Mouse (Mus musculus) heart, embryonic 14.5 days (tissue): ENCODE results near the gene Nipal1. TPM values are rescaled to one million over a fixed set of nuclear protein-coding genes. Genes with fewer than 3 reads are reported as not detected.

Source experiments
- ATAC-seq: fragments of 200-750 bp; cut with Nextera tagmentation; 2 replicates; pipeline ENCODE4 v1.8.0; 2017; ENCODE audit warnings: low read depth, moderate TSS enrichment; ENCODE audit not compliant: insufficient number of reproducible peaks, insufficient read depth, low FRiP score
- H3K27ac ChIP-seq, 2 experiments: fragments of 200-500 bp in 1 of 2; fragments of 300-500 bp in 1 of 2; sonication (generic) in 1 of 2; replicated peaks in 1 of 2; 2 replicates each; pipeline ENCODE4 v1.5.1; 2012 to 2014; ENCODE audit warnings: low read depth in 2 of 2, low read length in 2 of 2, control low read depth in 1 of 2, mild to moderate bottlenecking in 1 of 2, mixed read lengths in 1 of 2; ENCODE audit not compliant: control insufficient read depth in 1 of 2, insufficient read depth in 1 of 2
- H3K27me3 ChIP-seq: fragments of 300-500 bp; sonication (generic); 2 replicates; pipeline ENCODE4 v1.6.1; 2014; ENCODE audit warnings: mild to moderate bottlenecking, low read length, control low read depth; ENCODE audit not compliant: control insufficient read depth, insufficient read depth
- H3K36me3 ChIP-seq: fragments of 300-500 bp; sonication (generic); 2 replicates; pipeline ENCODE4 v1.6.1; 2014; ENCODE audit warnings: mild to moderate bottlenecking, control low read depth, low read length, mixed read lengths; ENCODE audit not compliant: control insufficient read depth, insufficient read depth
- H3K4me1 ChIP-seq, 2 experiments: fragments of 200-500 bp in 1 of 2; fragments of 300-500 bp in 1 of 2; sonication (generic) in 1 of 2; 2 replicates each; pipeline ENCODE4 v1.6.1; 2012 to 2014; ENCODE audit warnings: low read length in 2 of 2, control low read depth in 1 of 2, mixed read lengths in 1 of 2; ENCODE audit not compliant: control insufficient read depth in 2 of 2, insufficient read depth in 2 of 2
- H3K4me2 ChIP-seq: fragments of 300-500 bp; sonication (generic); 2 replicates; pipeline ENCODE4 v1.6.1; 2014; ENCODE audit warnings: mild to moderate bottlenecking, low read length
- H3K4me3 ChIP-seq, 2 experiments: fragments of 200-500 bp in 1 of 2; fragments of 300-500 bp in 1 of 2; sonication (generic) in 1 of 2; 2 replicates each; pipeline ENCODE4 v1.5.1; 2012 to 2014; ENCODE audit warnings: low read length in 2 of 2, mild to moderate bottlenecking in 2 of 2, control low read depth in 1 of 2, low read depth in 1 of 2, moderate library complexity in 1 of 2; ENCODE audit not compliant: control insufficient read depth in 1 of 2, insufficient read depth in 1 of 2
- H3K9ac ChIP-seq: fragments of 300-500 bp; sonication (generic); 2 replicates; pipeline ENCODE4 v1.6.1; 2014; ENCODE audit warnings: mild to moderate bottlenecking, low read length
- H3K9me3 ChIP-seq: fragments of 300-500 bp; sonication (generic); 2 replicates; pipeline ENCODE4 v1.6.1; 2016; ENCODE audit warnings: low read length, control low read depth; ENCODE audit not compliant: control insufficient read depth
- WGBS: fragments of 180-500 bp; shearing (Covaris S2); extraction: QIAGEN DNeasy Blood & Tissue Kit; methylation state at CpG from one replicate; pipeline ENCODE4 v1.1.7; 2014; 5-methylcytosine and 5-hydroxymethylcytosine counted together
- polyA plus RNA-seq: library from polyadenylated mRNA; unstranded; fragments of >200 nt; fragmentation: Nextera tagmentation; extraction: Ambion mirVana; gene quantifications from 2 replicates; pipeline ENCODE4 v1.2.1, GENCODE M21; 2014

Gene Nipal1
- polyA plus RNA-seq, 1 experiment from 2014 or later, result not detected

- no peak overlapping the region for H3K4me2 ChIP-seq
- WGBS, result 29% methylated on average over 5 of the region's 5 CpGs
- H3K9ac ChIP-seq, result no peak overlapping the region
- H3K36me3 ChIP-seq, result no peaks in the 10 kb centered on the region
- H3K4me3 ChIP-seq, result no peak overlapping the region
- no peak overlapping the region for H3K27ac ChIP-seq
- no peaks in the 10 kb centered on the region for H3K27me3 ChIP-seq
- 0 out of 4 replicates have a peak, but pooled peaks cover 0 to 4% of the 10 kb centered on the region in 2 experiments for H3K4me1 ChIP-seq
- no peak for ATAC-seq
- H3K9me3 ChIP-seq, result no peaks in the 10 kb centered on the region
Observed at GRCm38 (mm10) chr5:72665281-72665680, 17.7 kb downstream of the Nipal1 start.

DNA sequence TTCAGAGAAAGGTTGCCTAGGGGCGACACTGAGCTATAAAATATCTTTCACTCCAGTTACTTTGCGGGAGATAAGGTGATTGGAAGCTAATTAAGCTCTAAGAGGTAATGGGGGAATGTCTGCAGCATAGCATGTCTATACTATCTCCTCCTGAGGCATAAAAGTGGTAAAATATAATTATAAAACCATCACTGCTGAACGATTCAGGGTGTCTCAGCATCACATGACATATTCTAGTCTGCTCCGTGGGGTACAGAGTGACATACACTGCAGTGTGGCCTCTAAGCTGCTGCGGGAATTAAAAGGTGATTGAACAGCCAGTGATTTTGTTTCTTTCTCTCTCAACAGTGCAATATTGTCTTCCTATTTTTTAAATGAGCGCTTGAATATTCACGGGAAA, 18.8 kb downstream of the Nipal1 start:
- Histone ChIP-seq H3K36me3 (no peaks in the 10 kb centered on the region), H3K27me3 (no peaks in the 10 kb centered on the region), H3K4me3 (no peak overlapping the region), H3K4me1 (0 out of 4 replicates have a peak, but pooled peaks cover 0 to under 1% of the 10 kb centered on the region in 2 experiments), H3K27ac (no peak overlapping the region), H3K9me3 (no peaks in the 10 kb centered on the region), H3K4me2 (no peak overlapping the region), H3K9ac (no peak overlapping the region)
- no peak for ATAC-seq
- 78% methylated on average over 7 of the region's 7 CpGs for WGBS

- no peak for ATAC-seq
Observed at GRCm38 (mm10) chr5:72668351-72668750, 20.8 kb downstream of the Nipal1 start.

DNA sequence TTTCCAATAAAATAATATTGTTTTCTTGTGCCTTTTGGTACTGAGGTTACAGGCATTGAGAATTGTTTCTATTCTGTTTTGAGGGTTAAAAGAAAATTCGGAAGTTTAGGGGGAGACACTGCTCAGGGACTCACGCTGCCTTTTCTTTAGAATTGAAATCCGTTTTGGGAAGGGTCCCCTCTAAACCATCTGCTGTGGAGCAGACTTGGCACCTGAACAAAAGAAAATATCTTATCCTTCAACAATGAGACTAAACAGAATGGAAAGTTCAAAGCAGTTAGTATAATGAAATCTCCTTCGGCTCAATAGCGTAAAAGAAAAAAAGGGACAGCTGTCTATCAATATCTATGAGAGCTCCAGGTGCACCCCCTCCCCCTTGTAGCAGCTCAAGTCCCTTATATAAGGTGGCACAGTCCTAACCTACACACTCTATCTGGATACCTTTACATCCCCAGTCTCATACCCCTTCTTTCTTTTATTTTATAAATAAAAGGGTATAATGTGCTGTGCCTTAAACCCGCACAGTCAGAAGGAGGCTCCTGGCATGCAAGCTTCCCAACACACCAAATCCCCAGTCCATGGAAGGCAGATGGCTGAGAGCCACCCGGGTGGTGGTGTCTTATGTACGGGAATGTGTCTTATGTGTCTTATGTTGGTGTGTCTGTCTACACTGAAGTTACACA, 23.6 kb downstream of the Nipal1 start:
- no peaks in the 10 kb centered on the region for H3K27me3 ChIP-seq

More at GRCm38 (mm10) chr5:72668351-72668750, 20.8 kb downstream of the Nipal1 start:
- H3K4me2 ChIP-seq, result no peak overlapping the region
- no peaks in the 10 kb centered on the region for H3K27me3 ChIP-seq
- H3K9me3 ChIP-seq, result no peaks in the 10 kb centered on the region
- WGBS, result 80% methylated on average over 9 of the region's 9 CpGs
- H3K4me1 ChIP-seq, result no peaks in the 10 kb centered on the region
- H3K36me3 ChIP-seq, result no peaks in the 10 kb centered on the region
- H3K9ac ChIP-seq, result no peak overlapping the region
- H3K27ac ChIP-seq, result no peak overlapping the region
- H3K4me3 ChIP-seq, result no peak overlapping the region

DNA sequence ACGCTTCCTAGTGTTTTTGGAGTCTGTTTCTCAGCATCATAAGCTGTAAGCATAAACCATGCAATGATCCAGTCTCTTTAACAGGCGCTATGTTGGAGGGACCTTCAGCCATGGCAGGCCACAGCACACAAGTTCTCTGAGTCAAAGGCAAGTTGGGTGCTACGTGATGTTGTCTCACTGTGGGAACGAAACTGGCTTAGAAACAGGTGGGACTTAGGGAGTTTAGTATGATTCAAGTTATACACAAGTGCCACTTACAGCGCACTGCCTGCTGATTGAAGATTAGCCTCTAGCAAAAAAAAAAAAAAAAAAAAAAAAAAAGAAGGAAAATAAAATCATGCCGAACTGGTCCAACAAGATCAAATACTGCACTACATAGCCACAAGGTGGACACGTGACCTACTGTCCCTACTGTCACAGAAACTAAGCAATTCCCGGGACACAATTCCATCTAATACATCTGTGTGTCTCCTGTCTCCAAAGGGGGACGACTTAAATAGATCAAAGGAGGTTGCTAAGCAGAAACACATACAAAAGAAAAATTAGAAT, 27.5 kb downstream of the Nipal1 start:
- Histone ChIP-seq H3K9ac (no peak overlapping the region), H3K4me3 (no peak overlapping the region), H3K27ac (no peak overlapping the region), H3K4me1 (no peaks in the 10 kb centered on the region), H3K4me2 (no peak overlapping the region), H3K36me3 (no peaks in the 10 kb centered on the region), H3K27me3 (no peaks in the 10 kb centered on the region), H3K9me3 (no peaks in the 10 kb centered on the region)
- WGBS, result 77% methylated on average over 9 of the region's 9 CpGs
- ATAC-seq, result no peak

More for the DNA sequence above, 23.6 kb downstream of the Nipal1 start:
- no peak for ATAC-seq
- Histone ChIP-seq H3K9ac (no peak overlapping the region), H3K4me3 (no peak overlapping the region), H3K4me1 (no peaks in the 10 kb centered on the region), H3K36me3 (no peaks in the 10 kb centered on the region), H3K4me2 (no peak overlapping the region), H3K9me3 (no peaks in the 10 kb centered on the region), H3K27ac (no peak overlapping the region)
- WGBS, result 64% methylated on average over 8 of the region's 8 CpGs

DNA sequence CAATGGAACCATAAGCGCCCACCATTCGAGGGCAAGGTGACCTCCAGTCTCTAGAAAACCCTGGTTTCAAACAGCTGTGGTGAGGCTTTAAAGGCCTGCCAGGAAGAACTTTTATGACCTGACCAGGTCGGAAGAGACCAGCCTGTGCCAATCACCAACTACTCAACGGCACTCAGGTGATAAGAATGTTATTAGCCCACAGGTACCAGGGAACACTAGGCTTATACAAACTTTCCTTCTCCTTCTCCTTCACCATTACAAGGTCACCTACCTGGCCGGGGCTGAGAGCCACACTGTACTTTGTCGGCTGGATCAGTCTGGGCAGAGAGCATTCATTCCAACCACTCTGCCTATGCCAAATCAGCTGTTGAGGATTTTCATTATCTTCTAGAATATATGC, 33.9 kb downstream of the Nipal1 start:
- WGBS, result 63% methylated on average over 6 of the region's 6 CpGs
- no peaks in the 10 kb centered on the region for H3K27me3 ChIP-seq
- no peak overlapping the region for H3K4me2 ChIP-seq
- H3K4me3 ChIP-seq, result no peak overlapping the region
- H3K27ac ChIP-seq, result no peak overlapping the region
- no peaks in the 10 kb centered on the region for H3K4me1 ChIP-seq
- peaks cover 6% of the 10 kb centered on the region; the same call in 1 of the 2 replicates for H3K9me3 ChIP-seq
- ATAC-seq, result no peak
- no peak overlapping the region for H3K9ac ChIP-seq
- H3K36me3 ChIP-seq, result no peaks in the 10 kb centered on the region

DNA sequence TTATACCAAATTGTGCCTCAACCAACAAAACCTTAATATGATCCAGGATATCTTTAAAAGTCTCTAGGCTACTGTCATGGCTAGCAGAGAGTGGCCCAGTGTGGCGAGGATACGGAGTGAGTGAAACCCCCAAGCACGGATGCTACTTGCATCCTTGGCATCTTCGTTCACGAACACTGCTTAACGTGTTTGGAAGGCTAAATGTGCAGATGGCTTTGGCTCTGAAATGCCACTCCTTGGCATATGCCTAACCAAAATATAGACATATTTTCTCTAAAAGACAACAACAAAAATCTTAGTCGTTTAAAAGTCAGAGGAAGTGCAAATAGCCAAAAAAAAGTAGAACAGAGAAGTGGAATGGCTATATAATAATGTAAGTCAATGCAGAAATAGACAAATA, 42.0 kb downstream of the Nipal1 start:
- Histone ChIP-seq H3K36me3 (no peaks in the 10 kb centered on the region), H3K27ac (no peak overlapping the region), H3K27me3 (no peaks in the 10 kb centered on the region), H3K4me1 (no peaks in the 10 kb centered on the region), H3K9me3 (0 out of 2 replicates have a peak, but pooled peaks cover 3% of the 10 kb centered on the region), H3K4me2 (no peak overlapping the region), H3K9ac (no peak overlapping the region), H3K4me3 (no peak overlapping the region)
- 88% methylated on average over 7 of the region's 7 CpGs for WGBS
- no peak for ATAC-seq
